Mouse (Mus musculus) heart, adult 2 months (tissue): Measurements from ENCODE around the gene Zranb3.

ENCODE experiments used
- CTCF ChIP-seq: fragments of 200-600 bp; IDR thresholded peaks from 2 replicates; pipeline ENCODE4 v1.8.1; 2022; ENCODE audit warnings: antibody characterized with exemption, mild to moderate bottlenecking, moderate library complexity
- EP300 ChIP-seq: fragments of 200-500 bp; IDR thresholded peaks from 2 replicates; pipeline ENCODE4 v1.6.1; 2011; ENCODE audit warnings: low read depth, low read length, control low read depth; ENCODE audit not compliant: insufficient read depth
- POLR2A ChIP-seq: fragments of 200-500 bp; IDR thresholded peaks from 2 replicates; pipeline ENCODE4 v1.6.1; 2011; ENCODE audit warnings: mild to moderate bottlenecking, low read depth, low read length, control low read depth; ENCODE audit not compliant: insufficient read depth

GRCm38 (mm10) chr1:127989876-127990731 is 112.7 kb downstream of the Zranb3 start:
- TF ChIP-seq POLR2A (no peak), CTCF (no peak), EP300 (no peak)
